Mouse (Mus musculus): Measurements from ENCODE around the gene Smg5. TPM values are rescaled to one million over a fixed set of nuclear protein-coding genes. Genes with fewer than 3 reads are reported as not detected.
"Not testable (repeated sequence)": the region's sequence is repeated elsewhere in the genome, so short reads cannot be mapped to it uniquely, and the experiment has no call there.

Smg5 gene
- 10 to 100 TPM; 76.7 to 79.8 TPM for total RNA-seq (2021)

DNA sequence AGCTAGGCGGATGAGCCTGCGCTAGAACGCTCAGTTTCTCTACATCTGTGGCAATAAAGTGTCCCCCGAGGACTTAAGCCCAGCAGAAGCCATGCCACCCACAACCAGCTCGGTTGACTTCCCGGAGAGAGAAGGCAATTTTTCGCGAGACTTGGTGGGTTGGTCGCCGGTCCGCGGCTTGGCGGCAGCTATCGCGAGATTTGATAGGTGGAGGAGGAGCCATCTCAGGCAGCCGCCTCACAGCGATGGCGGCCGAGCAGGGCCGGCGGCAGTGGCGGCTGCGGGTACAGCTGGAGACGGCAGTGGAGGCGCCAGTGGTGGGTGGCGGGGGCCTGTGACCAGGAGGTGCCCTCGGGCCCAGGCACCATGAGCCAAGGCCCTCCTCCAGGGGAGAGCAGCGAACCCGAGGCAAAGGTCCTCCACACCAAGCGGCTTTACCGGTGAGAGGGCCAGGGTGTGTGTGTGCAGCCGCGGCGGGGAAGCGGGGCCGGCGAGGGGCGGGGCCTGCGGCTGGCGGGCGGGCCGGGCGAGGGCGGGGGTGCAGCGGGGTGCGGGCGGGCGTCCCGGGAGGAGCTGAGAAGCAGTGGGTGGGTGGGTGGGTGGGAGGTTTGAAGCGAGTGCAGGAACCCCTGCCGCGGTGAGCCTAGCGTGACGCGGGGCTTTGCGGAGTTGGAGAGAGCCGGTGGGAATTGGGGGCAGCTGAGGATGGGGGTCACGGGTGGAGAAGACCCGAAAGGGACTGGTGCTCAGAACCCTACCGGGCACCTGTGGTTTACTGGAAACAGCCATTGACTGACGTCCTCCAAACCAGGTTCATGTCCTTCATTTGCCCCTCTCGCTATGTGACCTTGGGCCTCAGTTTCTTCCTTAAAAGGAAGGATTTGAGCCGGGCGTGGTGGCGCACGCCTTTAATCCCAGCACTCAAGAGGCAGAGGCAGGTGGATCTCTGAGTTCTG is at the start of gene Smg5, which contains the start of gene Tmem79:
TSS of gene Smg5 (plus strand) at position 203 of the 956 bp plus-strand sequence.
TSS of gene Tmem79 (minus strand) at position 91 of the 956 bp plus-strand sequence.
- DNase-seq = peak; percentile 97
- intact Hi-C loops (cut with DNase I) = no loop called here

DNA sequence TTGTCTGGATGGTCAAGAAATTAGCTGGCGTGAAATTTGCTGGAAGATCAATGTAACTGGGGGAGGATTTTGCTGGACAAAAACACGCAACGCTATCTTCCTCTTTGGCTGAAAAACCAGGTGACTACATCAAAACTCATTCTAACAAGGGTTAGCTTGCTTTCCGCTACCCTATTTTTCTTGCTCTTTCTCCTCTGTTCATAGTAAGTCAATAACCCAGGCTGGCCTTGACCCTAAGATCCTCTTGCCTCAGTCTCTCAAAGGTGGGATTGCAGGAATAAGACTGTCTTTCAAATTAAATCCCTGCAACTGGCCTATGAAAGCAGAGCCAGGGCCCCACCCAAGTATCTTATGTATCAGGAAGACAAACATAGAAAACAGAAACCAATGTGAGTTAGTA is 49.0 kb upstream of the Smg5 start, which contains the start of gene Gm38392:
TSS of gene Gm38392 (minus strand) at position 101 of the 400 bp plus-strand sequence.
- DNase-seq = no peak
- intact Hi-C loops (cut with DNase I) = no loop called here

DNA sequence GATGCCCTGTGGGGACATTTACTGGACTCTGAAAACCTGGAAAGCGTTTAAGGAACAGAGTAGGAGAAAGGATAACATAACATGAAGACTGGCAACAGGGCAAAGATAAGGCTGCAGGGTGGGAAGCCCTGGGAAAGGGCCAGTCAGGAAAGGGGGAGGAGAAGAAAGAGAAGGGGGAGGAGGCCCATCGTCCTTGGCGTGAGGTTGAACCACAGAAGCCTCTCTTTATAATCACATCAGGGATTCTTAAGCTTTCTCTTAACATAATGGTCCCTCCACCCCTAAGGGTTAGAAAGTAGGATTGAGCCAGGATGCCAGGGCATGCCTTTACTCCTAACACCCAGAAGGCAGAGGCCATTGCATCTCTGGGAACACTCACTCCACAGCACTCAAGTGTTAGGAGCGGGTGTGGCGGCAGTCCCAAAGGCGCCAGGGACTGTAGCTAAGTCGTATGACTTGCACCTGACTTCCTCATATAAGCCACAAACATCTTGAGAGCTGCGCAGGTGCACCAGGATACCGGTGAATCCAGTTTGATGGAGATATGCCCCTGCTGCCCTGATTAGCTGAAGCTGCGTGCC is 47.8 kb upstream of the Smg5 start:
- intact Hi-C loops (cut with DNase I); DNase-seq: not testable (repeated sequence)

DNA sequence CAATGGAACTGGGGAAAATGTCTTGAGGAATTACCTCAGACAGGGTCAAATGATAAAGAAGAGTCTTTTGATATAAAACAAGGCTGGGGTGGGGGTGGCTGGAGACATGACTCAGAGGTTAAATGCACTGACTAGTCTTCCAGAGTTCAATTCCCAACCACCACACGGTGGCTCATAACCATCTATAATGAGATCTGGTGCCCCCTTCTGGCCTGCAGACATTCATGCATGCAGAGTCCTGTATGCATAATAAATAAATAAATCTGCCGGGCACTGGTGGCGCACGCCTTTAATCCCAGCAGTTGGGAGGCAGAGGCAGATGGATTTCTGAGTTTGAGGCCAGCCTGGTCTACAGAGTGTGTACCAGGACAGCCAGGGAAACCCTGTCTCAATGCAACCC is 44.1 kb upstream of the Smg5 start:
- DNase-seq = peak; percentile 23
- intact Hi-C loops (cut with DNase I) = no loop called here

DNA sequence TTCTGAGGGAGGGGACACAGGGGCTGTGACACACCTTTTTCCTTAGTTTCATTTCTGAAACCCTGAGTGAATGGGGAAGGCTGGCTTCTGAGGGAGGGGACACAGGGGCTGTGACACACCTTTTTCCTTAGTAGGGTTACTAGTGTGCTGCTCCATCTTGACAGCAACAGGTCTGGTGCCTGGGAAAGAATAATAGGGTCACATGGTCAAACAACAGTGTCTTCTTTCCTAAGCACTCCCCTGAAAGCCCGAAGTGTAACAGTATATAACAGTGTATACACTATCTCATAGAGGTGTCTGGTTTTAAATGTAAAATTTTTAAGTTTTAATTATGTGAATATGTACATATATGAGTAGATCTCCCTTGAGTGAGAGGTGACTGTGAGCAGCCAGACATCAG is 40.8 kb upstream of the Smg5 start:
- DNase-seq; intact Hi-C loops (cut with DNase I): not testable (repeated sequence)

DNA sequence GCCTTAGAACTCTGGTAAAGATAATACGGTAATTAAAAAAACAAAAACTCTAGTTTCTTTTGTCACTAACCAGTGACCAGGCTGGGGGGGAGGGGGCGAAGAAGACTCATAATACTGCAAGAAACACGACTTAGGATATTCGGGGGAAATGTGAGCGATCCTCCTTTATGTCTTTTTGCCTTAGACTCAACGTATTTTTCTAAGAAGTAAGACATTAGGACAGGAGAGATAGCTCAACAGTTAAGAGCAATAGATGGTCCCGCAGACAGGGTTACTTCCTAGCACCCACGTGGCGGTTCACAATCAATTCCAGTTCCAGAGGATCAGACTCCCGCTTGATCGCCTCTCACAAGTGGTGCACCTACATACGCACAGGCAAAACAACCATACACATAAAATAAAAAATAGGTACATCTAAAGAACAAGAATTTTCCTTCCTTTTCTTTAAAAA is 39.9 kb upstream of the Smg5 start:
- intact Hi-C loops (cut with DNase I) = no loop called here
- peak; percentile 24 for DNase-seq

DNA sequence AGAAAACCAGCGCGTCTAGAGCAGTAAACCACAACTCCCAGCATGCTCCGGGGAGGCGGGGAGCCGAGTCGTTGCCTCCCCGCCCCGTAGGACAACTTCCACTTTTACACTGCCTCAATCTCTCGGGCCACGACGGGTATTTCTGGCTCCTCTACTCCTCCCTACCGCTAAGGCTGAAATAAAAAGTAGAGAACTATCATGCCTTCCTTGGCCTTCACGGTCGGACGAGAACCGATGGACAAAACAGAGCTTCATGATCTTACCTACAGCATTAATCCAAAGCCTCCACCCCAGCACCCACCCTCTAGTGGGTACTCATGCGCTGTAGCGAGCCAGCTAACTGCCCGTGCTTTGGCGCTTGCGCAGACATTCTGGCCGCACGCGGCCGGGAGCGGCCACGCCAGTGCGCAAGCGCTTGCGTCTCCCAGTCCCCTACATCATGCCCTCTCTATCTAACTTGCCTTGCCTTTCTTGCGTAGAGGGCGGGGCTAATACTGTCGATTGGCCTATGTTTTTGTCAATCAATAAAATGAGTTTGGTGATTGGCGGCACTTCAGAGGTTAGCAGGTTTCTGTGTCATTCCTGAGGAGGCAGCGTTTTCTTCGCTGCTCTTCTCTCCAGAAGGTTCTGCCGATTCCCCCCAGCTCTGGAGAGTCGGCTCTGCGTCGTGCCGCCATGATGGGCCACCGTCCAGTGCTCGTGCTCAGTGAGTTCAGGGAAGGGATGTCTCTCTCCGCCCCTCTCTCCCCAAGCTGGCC is 39.3 kb upstream of the Smg5 start, which contains the start of the genes Tsacc and Cct3:
TSS of gene Tsacc (minus strand) at position 439 of the 758 bp plus-strand sequence.
TSS of gene Cct3 (plus strand) at position 556 of the 758 bp plus-strand sequence.
- DNase-seq = peak; percentile 97
- intact Hi-C loops (cut with DNase I) = no loop called here

DNA sequence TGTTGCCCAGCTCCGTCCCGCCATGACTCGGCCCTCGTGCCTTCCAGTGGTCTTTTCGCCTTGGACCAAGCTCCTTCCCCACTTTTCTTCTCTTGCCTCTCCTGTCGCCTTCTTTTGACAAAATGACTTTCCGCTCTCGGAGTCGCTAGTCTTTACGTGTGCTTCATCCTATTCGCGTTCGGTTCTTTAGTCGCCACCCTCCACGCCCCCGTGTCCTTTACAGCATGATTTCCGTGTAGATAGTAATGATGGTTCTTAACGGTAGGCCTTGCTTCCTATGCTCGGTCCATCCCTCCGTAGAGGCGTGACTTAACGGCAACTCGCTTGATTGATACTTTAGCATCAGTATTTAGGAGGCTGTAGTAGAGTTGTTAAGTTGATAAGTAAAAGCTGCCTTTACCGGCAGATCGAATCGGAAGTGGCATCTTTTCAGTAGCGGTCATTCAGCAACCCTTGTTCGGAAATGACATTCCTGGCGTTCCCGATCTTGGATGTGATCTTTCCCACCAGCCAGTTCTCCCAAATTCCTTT is 38.7 kb upstream of the Smg5 start:
- intact Hi-C loops (cut with DNase I) = no loop called here
- no peak for DNase-seq

DNA sequence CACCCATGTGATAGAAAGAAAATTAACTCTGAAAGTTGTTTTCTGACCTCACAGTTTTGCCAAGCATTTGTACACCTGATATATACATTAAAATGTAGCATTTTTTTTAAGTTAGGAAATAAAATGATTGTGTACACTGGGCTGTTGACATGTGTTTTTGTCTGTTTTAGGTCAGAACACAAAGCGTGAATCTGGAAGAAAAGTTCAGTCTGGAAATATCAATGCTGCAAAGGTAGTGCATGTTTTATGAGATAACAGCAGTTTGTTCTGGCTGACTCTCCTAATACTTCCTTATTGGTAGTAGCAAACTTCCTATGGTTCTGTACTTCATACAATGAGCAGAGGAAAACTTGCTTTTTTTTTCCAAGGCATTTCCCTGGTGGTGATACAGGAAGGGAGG is 36.9 kb upstream of the Smg5 start:
- intact Hi-C loops (cut with DNase I) = no loop called here
- DNase-seq = no peak

DNA sequence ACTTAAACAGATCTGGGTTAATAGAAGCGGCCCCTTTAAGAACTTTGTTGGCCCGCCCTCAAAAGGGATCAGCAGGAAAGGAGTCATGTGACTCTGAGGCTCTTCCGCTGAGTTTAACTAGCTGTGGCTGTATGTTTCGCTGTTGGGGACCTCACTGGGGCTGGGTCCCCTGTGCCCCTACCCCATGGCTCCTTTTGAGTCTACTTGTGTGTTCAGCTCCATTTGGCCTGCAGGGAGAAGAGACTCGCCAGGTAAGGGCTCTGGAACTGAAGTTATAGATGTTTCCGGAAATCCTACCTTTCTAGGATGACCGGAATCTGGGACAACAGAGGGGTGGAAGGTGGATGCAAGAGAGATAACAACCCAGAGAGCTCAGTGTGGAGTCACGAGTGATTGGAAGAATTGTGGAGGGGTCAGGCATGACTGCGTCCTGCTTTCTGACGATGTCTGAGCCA is 11.1 kb upstream of the Smg5 start, which contains the start of gene Glmp:
TSS of gene Glmp (plus strand) at position 73 of the 455 bp plus-strand sequence.
- intact Hi-C loops (cut with DNase I) = no loop called here
- DNase-seq = peak; percentile 47

DNA sequence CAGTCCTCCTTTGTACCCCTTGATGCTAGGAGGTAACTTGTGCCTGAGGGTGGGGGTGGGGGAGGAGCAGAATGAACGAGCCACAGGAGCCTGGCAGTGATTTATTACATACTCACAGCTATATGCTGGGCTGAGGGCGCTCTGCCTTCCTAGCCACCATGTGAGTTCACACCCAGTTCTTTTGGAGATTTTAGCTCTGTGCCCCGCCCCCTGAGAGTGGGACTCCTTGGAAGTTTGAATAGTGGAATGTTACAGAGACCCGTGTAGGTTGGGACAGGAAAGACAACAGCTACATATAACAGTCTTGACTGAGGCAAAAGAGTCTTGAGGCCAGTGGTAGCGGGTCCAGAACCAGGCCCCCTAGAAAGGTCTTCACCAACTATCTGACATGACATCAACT is 7.1 kb upstream of the Smg5 start:
- intact Hi-C loops (cut with DNase I) = no loop called here
- DNase-seq = no peak

DNA sequence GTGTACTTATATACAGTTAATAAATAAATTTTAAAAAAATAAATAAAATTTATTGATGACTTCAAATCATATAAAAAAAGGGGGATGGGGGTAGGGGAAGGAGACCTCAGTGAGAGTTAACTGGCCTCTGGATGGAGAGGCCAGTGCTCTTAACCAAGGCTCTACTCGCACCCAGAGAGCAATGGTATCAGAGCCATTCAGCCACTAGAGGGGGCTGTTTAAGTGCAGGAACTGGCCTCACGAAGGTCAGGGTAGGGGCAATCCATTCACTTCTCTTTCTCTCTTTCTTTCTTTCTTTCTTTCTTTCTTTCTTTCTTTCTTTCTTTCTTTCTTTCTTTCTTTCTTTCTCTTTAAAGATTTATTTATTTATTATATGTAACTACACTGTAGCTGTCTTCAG is 4.8 kb upstream of the Smg5 start:
- no peak for DNase-seq

DNA sequence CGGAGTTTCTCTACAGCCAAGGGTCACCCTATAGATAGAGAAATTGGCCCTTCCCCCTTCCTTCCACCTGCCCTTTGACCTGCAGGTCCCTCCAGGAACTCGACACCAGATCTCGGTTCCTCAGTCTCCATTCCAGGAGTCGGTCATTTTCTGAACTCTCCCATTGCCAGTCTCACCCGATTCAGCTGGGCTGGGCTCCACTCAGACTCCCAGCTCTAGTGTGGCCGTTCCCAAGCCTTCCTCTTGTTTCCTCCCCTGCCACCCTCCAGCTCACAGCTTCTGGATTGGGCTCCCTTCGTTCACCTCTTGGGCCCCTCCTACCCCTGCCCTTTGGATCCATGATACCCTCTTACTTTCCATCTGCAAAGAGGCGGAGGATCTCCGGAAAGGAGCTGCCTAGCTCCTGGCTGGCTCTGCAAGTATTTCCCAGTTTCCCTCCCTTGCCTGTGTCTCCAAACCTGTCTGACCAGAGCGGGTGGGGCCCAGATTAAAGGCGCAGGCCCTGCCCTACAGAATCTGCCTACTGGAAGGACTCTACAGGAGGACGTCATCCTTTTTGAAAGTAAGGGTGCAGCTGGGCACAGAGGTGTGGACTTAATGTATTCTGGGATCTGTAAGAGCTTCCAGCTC is 1.9 kb upstream of the Smg5 start:
- DNase-seq = no peak
- intact Hi-C loops (cut with DNase I) = no loop called here

More for the DNA sequence above, 4.8 kb upstream of the Smg5 start:
- intact Hi-C loops (cut with DNase I) = no loop called here

DNA sequence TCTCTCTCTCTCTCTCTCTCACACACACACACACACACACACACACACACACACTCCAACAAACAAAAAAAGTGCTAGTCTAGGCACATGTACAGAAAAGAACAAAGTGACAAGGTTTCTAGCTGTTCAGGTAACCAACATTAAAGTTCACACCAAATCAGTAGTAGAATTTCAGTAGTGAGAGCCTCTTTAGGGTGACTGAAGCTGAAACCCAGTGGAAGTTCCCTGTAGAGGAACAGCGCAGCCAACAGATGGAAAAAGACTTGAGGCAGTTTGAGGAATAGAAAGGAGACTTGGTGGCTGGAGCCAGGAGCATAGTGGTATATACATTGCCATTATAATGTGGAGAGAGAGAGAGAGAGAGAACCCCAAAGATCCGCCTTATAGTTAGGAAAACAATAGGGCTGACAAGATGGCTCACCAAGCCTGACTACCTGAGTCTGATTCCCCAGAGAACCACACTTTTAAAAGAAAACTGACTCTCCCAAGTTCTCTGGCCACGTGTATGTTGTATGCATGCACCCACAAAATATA is 1.1 kb upstream of the Smg5 start:
- no peak for DNase-seq
- intact Hi-C loops (cut with DNase I) = no loop called here

DNA sequence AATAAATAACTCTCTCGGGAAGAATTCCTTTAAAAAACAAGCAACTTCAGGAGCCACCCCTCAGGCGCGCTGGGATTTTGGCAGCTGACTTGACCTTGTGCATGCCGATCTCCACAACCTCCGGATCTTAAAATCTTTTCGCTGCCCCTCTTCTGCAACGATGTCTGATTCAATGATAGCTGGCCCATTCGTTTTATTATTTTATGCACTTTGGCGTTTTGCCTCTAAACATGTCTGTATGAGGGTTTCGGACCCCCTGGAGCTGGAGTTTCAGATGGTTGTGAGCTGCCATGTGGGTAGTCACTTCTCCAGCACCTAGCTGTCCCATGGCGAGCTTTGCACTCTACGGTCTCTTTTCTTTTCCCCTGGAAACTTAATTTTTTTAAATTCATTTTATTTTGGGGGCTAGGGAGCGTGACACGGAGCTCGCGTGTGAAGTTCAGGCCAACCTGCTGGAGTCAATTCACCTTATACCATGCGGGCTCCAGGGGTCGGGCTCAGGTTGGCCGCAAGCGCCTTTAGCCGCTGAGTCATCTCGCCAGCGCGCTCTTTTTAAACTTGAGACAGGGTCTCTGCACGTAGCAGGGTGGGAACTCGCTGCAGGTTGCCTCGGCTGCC is 515 bp upstream of the Smg5 start:
- DNase-seq = no peak
- intact Hi-C loops (cut with DNase I) = no loop called here

DNA sequence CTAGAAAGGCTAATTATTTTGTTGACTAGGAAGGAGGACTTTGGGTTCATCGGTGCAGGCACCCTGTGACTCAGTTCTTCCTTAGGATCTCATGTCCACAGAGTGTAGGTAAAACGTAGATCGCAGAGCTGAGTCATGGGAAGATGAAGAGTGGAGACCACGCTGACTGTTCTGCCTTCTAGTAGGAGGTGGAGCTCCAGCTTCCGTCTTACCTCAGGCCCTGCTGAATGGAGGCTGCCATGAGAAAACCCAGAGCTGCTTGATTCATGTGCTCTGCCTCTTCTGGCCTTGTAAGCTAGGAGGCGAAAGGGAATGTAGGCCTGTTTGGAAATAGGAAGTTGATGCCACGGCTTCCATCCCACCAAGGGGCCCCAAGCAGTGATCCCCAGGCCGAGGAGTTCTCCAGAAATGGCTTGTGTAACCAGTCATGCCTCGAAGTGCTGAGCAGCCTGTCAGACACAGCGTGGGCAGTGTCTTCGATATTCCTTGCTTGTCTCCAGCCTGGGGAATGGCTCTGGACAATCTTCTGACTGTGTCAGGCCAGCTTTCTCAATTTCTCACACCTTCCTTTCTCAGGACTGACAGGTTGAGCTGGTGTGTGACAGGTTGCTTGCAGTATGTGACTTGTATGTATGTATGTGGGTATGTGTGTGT is 1.4 kb downstream of the Smg5 start:
- DNase-seq = no peak

DNA sequence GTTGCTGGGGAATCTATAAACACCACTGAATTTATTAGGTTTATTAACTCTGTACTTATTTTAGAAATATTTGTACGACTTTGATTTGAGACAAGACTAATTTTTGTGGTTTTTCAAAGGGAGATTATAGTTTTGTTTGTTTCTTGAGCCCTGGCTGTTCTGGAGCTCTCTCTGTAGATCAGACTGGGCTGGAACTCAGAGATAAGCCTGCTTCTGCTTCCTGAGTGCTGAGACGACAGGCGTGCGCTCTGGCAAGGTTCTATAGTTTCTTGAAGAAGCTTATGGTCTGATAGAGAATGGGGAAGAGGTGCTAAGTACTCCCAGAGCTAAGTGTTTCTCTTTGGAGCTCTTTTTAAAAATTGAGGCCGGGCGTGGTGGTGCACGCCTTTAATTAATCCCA is 2.3 kb downstream of the Smg5 start:
- intact Hi-C loops (cut with DNase I) = no loop called here
- no peak for DNase-seq

More for the DNA sequence above, 1.4 kb downstream of the Smg5 start:
- intact Hi-C loops (cut with DNase I) = no loop called here

DNA sequence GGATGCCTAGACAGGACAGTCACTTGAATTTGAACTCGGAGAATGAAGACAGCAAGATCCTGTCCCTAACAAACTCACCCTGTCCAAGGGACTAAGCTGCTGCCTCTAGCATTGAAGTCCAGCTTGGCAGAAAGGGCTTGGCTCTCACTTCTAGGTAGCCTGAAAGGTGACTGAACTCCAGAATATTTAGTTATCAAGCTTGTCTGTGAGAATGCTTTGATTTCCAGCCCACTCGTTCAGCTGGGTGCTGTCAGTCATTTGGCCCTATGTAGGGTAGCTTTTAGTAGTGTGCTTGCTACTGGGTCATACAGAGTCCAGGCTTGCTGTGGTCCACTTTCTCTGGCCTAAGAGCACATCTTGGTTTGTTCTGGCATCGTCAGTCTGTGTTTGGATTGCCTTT is 2.9 kb downstream of the Smg5 start:
- no peak for DNase-seq
- intact Hi-C loops (cut with DNase I) = no loop called here

DNA sequence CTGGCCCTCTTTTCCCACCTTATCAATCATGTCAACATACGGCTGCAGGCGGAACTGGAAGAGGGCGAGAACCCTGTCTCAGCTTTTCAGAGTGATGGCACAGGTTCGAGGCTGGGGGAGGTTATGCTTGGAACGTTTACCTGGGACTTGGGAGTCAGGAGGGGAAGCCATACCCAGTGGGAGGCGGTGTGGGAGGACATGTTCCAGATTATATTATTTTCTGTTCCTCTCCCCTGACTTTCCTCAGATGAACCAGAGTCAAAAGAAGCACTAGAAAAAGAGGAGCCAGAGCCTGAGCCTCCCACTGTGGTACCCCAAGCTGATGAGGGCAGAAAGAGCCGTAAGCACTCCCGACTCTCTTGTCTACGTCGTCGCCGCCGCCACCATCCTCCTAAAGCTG is 14.7 kb downstream of the Smg5 start:
- no peak for DNase-seq
- intact Hi-C loops (cut with DNase I) = loop anchor here (5.0 kb wide), 1 partner anchor 33 kb away; no protein-coding TSS in a partner anchor

Measured in left cerebral cortex, postnatal 4 days (tissue).